Mouse (Mus musculus) limb, embryonic 12.5 days (tissue): Measurements from ENCODE around the gene Cnih3. TPM values are rescaled to one million over a fixed set of nuclear protein-coding genes. Genes with fewer than 3 reads are reported as not detected.
A peak's percentile ranks its signal among the peaks of the same experiment; 100 is the strongest.

Source experiments
- ATAC-seq: fragments of 200-750 bp; cut with Nextera tagmentation; 2 replicates; pipeline ENCODE4 v1.8.0; 2017; ENCODE audit warnings: low read depth, moderate TSS enrichment; ENCODE audit not compliant: insufficient number of reproducible peaks, insufficient read depth, low FRiP score, low TSS enrichment
- H3K27ac ChIP-seq: fragments of 300-500 bp; sonication (generic); 2 replicates; pipeline ENCODE4 v1.5.1; 2016; ENCODE audit warnings: mild to moderate bottlenecking, moderate library complexity
- H3K27me3 ChIP-seq: fragments of 300-500 bp; sonication (generic); 2 replicates; pipeline ENCODE4 v1.6.1; 2016; ENCODE audit warnings: mild to moderate bottlenecking, moderate library complexity
- H3K36me3 ChIP-seq: fragments of 300-500 bp; sonication (generic); 2 replicates; pipeline ENCODE4 v1.6.1; 2016; ENCODE audit warnings: mild to moderate bottlenecking, moderate library complexity
- H3K4me1 ChIP-seq: fragments of 300-500 bp; sonication (generic); replicated peaks from 2 replicates; pipeline ENCODE4 v1.6.1; 2016
- H3K4me2 ChIP-seq: fragments of 300-500 bp; sonication (generic); 2 replicates; pipeline ENCODE4 v1.6.1; 2016; ENCODE audit warnings: mild to moderate bottlenecking, moderate library complexity
- H3K4me3 ChIP-seq: fragments of 300-500 bp; sonication (generic); replicated peaks from 2 replicates; pipeline ENCODE4 v1.5.1; 2016; ENCODE audit warnings: mild to moderate bottlenecking
- H3K9ac ChIP-seq: fragments of 300-500 bp; sonication (generic); replicated peaks from 2 replicates; pipeline ENCODE4 v1.6.1; 2016; ENCODE audit warnings: mild to moderate bottlenecking, moderate library complexity
- H3K9me3 ChIP-seq: fragments of 300-500 bp; sonication (generic); 2 replicates; pipeline ENCODE4 v1.6.1; 2016; ENCODE audit warnings: mild to moderate bottlenecking, moderate library complexity
- WGBS: fragments of 180-500 bp; shearing (Covaris S2); methylation state at CpG from one replicate; pipeline ENCODE4 v1.1.7; 2016; 5-methylcytosine and 5-hydroxymethylcytosine counted together
- polyA plus RNA-seq: library from polyadenylated mRNA; unstranded; fragments of >200 nt; fragmentation: Nextera tagmentation; extraction: Ambion mirVana; gene quantifications from 2 replicates; pipeline ENCODE4 v1.2.1, GENCODE M21; 2016

Gene Cnih3
- polyA plus RNA-seq, 1 experiment from 2014 or later: 1.1 TPM

DNA sequence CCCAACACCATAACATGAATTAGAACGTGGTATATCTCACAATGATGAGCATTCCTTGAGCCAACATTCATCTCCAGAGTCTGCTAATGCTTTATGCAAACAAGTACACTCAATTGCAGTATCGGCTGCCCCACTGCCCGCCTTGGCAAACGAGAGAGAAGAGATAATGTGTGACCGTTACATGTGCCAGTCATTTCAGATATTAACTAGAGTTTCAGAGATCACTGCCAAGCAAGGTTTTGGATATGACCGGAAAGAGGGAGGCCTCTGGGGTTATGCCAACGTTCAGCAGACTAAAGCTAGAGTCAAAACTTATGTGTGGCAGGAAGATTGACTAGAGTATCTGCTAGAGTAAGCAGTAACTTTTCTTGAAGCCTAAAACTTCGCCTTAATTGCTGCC is 123.7 kb downstream of the Cnih3 start:
- H3K27me3 ChIP-seq: no peaks in the 10 kb centered on the region

DNA sequence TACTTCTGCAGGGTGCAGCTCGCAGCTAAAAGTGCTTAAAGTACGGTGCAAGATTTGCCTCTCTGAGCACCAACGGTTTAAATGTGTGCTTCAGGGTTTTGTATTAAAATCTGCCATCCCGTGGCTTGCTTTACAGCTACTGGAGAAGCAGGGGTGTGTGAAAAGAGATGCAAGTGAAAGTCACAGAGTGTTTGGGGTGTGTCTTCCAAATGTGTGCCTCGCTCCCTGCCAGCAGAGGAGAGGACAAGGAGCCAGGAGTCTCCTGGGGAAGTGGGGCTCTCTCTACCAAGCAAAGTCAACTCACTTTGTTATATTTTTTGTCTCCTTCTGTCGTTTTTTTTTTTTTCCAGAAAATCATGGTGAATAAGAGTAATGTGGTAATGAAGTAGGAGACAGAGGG is 124.1 kb downstream of the Cnih3 start:
- peaks cover 8% of the 10 kb centered on the region; the same call in 1 of the 2 replicates for H3K9me3 ChIP-seq
- ATAC-seq: no peak
- no peak overlapping the region for H3K4me2 ChIP-seq
- peaks cover 5% of the 10 kb centered on the region; the same call in 1 of the 2 replicates for H3K4me1 ChIP-seq
- H3K9ac ChIP-seq: no peak overlapping the region
- no peak overlapping the region for H3K4me3 ChIP-seq
- no peaks in the 10 kb centered on the region for H3K27me3 ChIP-seq
- H3K27ac ChIP-seq: no peak overlapping the region
- WGBS: 68% methylated on average over 6 of the region's 6 CpGs
- no peaks in the 10 kb centered on the region for H3K36me3 ChIP-seq

More for the DNA sequence above, 123.7 kb downstream of the Cnih3 start:
- Histone ChIP-seq H3K4me2 (no peak overlapping the region), H3K9me3 (peaks cover 12% of the 10 kb centered on the region; the same call in 1 of the 2 replicates), H3K4me1 (peaks cover 5% of the 10 kb centered on the region; the same call in 1 of the 2 replicates), H3K36me3 (no peaks in the 10 kb centered on the region), H3K4me3 (no peak overlapping the region), H3K9ac (no peak overlapping the region), H3K27ac (no peak overlapping the region)
- WGBS: 78% methylated on average over 8 of the region's 8 CpGs
- ATAC-seq: no peak

DNA sequence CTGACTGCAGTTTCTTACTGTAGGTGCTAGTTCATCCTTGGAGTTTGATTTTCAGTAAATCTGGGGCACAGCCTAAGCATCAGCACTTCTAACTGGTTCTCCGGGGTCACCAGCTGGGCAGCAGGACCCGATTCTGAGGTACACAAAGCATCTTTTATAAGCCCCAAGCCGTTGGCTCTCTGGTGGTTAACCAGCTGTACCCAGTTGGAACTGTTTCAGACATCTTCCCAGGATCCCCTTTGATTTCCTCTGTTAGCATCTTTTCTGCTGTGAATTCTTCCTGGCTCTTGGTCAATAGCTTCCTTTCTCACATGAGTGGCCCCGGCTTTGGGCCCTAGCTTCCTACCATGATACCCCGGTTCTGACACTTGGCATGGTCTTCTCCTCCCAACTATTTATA is 132.3 kb downstream of the Cnih3 start:
- Histone ChIP-seq H3K27ac (0 out of 2 replicates have a peak overlapping the region, but pooled peaks have one; percentile 4), H3K9ac (no peak overlapping the region), H3K4me2 (no peak overlapping the region), H3K9me3 (no peaks in the 10 kb centered on the region), H3K4me3 (no peak overlapping the region), H3K4me1 (peaks cover 11% of the 10 kb centered on the region; the same call in 1 of the 2 replicates), H3K27me3 (no peaks in the 10 kb centered on the region), H3K36me3 (no peaks in the 10 kb centered on the region)
- WGBS: 83% methylated on average over 5 of the region's 5 CpGs
- ATAC-seq: no peak

DNA sequence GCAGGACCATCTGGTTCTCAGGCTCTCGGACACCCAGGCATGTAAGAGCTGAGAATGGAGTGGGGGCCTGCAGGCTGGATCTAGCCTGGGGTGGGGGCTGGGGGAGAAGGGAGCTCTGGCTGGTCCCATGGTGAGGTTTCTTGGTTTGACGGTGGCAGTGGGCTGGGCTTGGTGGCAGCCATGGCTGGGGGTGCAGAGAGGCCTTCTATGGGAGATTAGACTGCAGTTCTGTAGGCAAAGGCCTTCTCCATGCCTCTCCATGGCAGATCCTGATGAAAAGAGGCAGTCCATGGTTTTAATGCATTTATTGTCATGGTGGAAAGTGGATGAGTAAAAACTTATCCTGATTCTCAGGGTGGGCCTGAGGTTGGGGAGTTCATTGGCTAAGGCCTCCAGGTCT is 151.0 kb downstream of the Cnih3 start:
- ATAC-seq: no peak
- Histone ChIP-seq H3K4me2 (no peak overlapping the region), H3K4me1 (no peaks in the 10 kb centered on the region), H3K9me3 (no peaks in the 10 kb centered on the region), H3K36me3 (no peaks in the 10 kb centered on the region), H3K27me3 (no peaks in the 10 kb centered on the region), H3K27ac (no peak overlapping the region), H3K4me3 (no peak overlapping the region), H3K9ac (no peak overlapping the region)
- WGBS: 85% methylated on average over 2 of the region's 2 CpGs

DNA sequence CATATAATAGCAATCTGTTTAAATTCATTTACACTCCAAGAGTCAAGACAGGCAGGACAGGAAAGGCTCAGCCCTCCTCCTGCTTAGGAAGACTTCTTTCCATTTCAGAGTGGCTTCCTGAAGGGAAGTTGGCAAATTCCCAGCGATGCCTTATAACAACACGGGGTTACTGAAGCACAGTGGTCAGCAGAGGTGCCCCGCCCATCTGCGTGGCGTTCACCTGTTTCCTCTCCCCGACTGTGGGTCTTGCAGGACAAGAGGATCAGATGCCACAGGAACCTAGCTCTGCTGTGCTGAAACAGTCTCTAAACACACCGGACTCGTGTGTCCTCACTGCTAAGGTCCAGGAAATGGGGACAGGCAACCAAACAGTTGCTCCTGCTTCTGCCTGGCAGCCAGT is 152.9 kb downstream of the Cnih3 start:
- Histone ChIP-seq H3K9ac (no peak overlapping the region), H3K4me2 (no peak overlapping the region), H3K27me3 (no peaks in the 10 kb centered on the region), H3K27ac (no peak overlapping the region), H3K36me3 (no peaks in the 10 kb centered on the region), H3K9me3 (no peaks in the 10 kb centered on the region), H3K4me1 (no peaks in the 10 kb centered on the region; the same call in 1 of the 2 replicates), H3K4me3 (no peak overlapping the region)
- 65% methylated on average over 8 of the region's 8 CpGs for WGBS
- ATAC-seq: no peak

Other genes with a start within 250 kb of the Cnih3 start
- 45.4 and 46.3 TPM in 2 replicates for gene Nvl, start 208.4 kb upstream of the Cnih3 start, polyA plus RNA-seq
- 80.8 and 82.5 TPM in 2 replicates for gene Cnih4, start 207.9 kb upstream of the Cnih3 start, polyA plus RNA-seq
- gene Wdr26, start 140.6 kb upstream of the Cnih3 start, polyA plus RNA-seq: 37.0 and 39.2 TPM in 2 replicates
- gene Ccdc121, start 158.8 kb downstream of the Cnih3 start, polyA plus RNA-seq: 0.15 TPM in 1 of 2 replicates, not detected in the other
- gene Dnah14, start 223.9 kb downstream of the Cnih3 start, polyA plus RNA-seq: 1.2 and 1.7 TPM in 2 replicates